Mouse (Mus musculus) heart, adult 2 months (tissue): Measurements from ENCODE around the gene Plin1. TPM values are rescaled to one million over a fixed set of nuclear protein-coding genes. Genes with fewer than 3 reads are reported as not detected.

Experiments used
- DNase-seq, 2 experiments: peaks; one replicate each; pipeline ENCODE4 v3.0.0; 2021
- H3K27ac ChIP-seq: fragments of 200-600 bp; 2 replicates; pipeline ENCODE4 v1.8.1; 2022
- H3K27me3 ChIP-seq: fragments of 200-500 bp; 2 replicates; pipeline ENCODE4 v1.6.1; 2012; ENCODE audit warnings: mild to moderate bottlenecking, low read length, inconsistent platforms, mixed read lengths; ENCODE audit not compliant: control insufficient read depth, insufficient read depth
- H3K36me3 ChIP-seq: fragments of 200-500 bp; 2 replicates; pipeline ENCODE4 v1.6.1; 2012; ENCODE audit warnings: low read length, inconsistent platforms; ENCODE audit not compliant: control insufficient read depth, insufficient read depth
- H3K4me1 ChIP-seq: fragments of 200-500 bp; 2 replicates; pipeline ENCODE4 v1.6.1; 2011; ENCODE audit warnings: low read length; ENCODE audit not compliant: control insufficient read depth, insufficient read depth
- H3K4me3 ChIP-seq: fragments of 200-600 bp; 2 replicates; pipeline ENCODE4 v1.8.1; 2022
- H3K79me2 ChIP-seq: fragments of 200-500 bp; replicated peaks from 2 replicates; pipeline ENCODE4 v1.6.1; 2012; ENCODE audit warnings: mild to moderate bottlenecking, inconsistent platforms, low read length, moderate library complexity, mixed read lengths; ENCODE audit not compliant: control insufficient read depth, insufficient read depth
- H3K9ac ChIP-seq: fragments of 200-500 bp; 2 replicates; pipeline ENCODE4 v1.6.1; 2012; ENCODE audit warnings: low read depth, mild to moderate bottlenecking, control low read depth, inconsistent platforms, low read length, mixed read lengths
- CTCF ChIP-seq: fragments of 200-600 bp; IDR thresholded peaks from 2 replicates; pipeline ENCODE4 v1.8.1; 2022; ENCODE audit warnings: antibody characterized with exemption, mild to moderate bottlenecking, moderate library complexity
- EP300 ChIP-seq: fragments of 200-500 bp; IDR thresholded peaks from 2 replicates; pipeline ENCODE4 v1.6.1; 2011; ENCODE audit warnings: low read depth, low read length, control low read depth; ENCODE audit not compliant: insufficient read depth
- POLR2A ChIP-seq: fragments of 200-500 bp; IDR thresholded peaks from 2 replicates; pipeline ENCODE4 v1.6.1; 2011; ENCODE audit warnings: mild to moderate bottlenecking, low read depth, low read length, control low read depth; ENCODE audit not compliant: insufficient read depth
- WGBS: fragments of 180-500 bp; shearing (Covaris S2); methylation state at CpG from one replicate; pipeline ENCODE4 v1.1.7; 2018; 5-methylcytosine and 5-hydroxymethylcytosine counted together
- intact Hi-C: fragments of 180-260 bp; cut with DNase I; formaldehyde crosslinking; loops from one replicate; pipeline ENCODE4 v1.15.1; 2025
- polyA plus RNA-seq: library from polyadenylated mRNA; depleted of rRNA; stranded (reverse); fragments of >200 nt; gene quantifications from 2 replicates; pipeline ENCODE4 v1.2.3, GENCODE M21; 2012
- total RNA-seq, 2 experiments: library from RNA; stranded (reverse); gene quantifications; 2 replicates each; pipeline ENCODE4 v1.2.3; 2021

Gene Plin1
- total and polyA plus RNA-seq, 3 experiments: 6.8 to 55.2 (median 10.4) TPM

- Histone ChIP-seq H3K27ac (no peak overlapping the region), H3K36me3 (no peaks in the 10 kb centered on the region), H3K4me3 (no peak overlapping the region), H3K4me1 (no peaks in the 10 kb centered on the region), H3K27me3 (no peaks in the 10 kb centered on the region), H3K9ac (no peak overlapping the region), H3K79me2 (no peaks in the 10 kb centered on the region)
- no peak for DNase-seq
- TF ChIP-seq POLR2A: no peak
- TF ChIP-seq CTCF: no peak
- no peak for TF ChIP-seq EP300
- intact Hi-C loops: no loop called here
- WGBS: 73% methylated on average over 3 of the region's 3 CpGs
Measured at GRCm38 (mm10) chr7:79769664-79770063, 37.0 kb upstream of the Plin1 start.

- no peak for TF ChIP-seq EP300
- peak; percentile 30 for TF ChIP-seq CTCF
- intact Hi-C loops: no loop called here
- no peaks in the 10 kb centered on the region for H3K4me1 ChIP-seq
Measured at GRCm38 (mm10) chr7:79765991-79766390, 33.3 kb upstream of the Plin1 start.

GRCm38 (mm10) chr7:79762106-79762505 lies 29.4 kb upstream of the Plin1 start:
- no peaks in the 10 kb centered on the region for H3K4me1 ChIP-seq
- no peaks in the 10 kb centered on the region for H3K27me3 ChIP-seq
- intact Hi-C loops: no loop called here
- DNase-seq: no peak
- no peak overlapping the region for H3K4me3 ChIP-seq
- H3K9ac ChIP-seq: no peak overlapping the region
- TF ChIP-seq EP300: no peak
- no peak for TF ChIP-seq POLR2A
- no peak for TF ChIP-seq CTCF
- no peaks in the 10 kb centered on the region for H3K79me2 ChIP-seq
- H3K27ac ChIP-seq: no peak overlapping the region
- WGBS: 66% methylated on average over 8 of the region's 8 CpGs
- H3K36me3 ChIP-seq: no peaks in the 10 kb centered on the region

More at GRCm38 (mm10) chr7:79765991-79766390, 33.3 kb upstream of the Plin1 start:
- H3K9ac ChIP-seq: no peak overlapping the region
- no peak for DNase-seq
- WGBS: 55% methylated on average over 1 of the region's 1 CpGs
- H3K79me2 ChIP-seq: no peaks in the 10 kb centered on the region
- no peak overlapping the region for H3K27ac ChIP-seq
- no peaks in the 10 kb centered on the region for H3K36me3 ChIP-seq
- H3K27me3 ChIP-seq: no peaks in the 10 kb centered on the region
- H3K4me3 ChIP-seq: no peak overlapping the region

GRCm38 (mm10) chr7:79761124-79761876 lies 28.6 kb upstream of the Plin1 start:
- no peaks in the 10 kb centered on the region for H3K4me1 ChIP-seq

GRCm38 (mm10) chr7:79759766-79760165 lies 27.1 kb upstream of the Plin1 start:
- Histone ChIP-seq H3K79me2 (no peaks in the 10 kb centered on the region), H3K36me3 (no peaks in the 10 kb centered on the region), H3K4me3 (no peak overlapping the region), H3K9ac (no peak overlapping the region), H3K27ac (no peak overlapping the region), H3K27me3 (no peaks in the 10 kb centered on the region), H3K4me1 (no peaks in the 10 kb centered on the region)
- TF ChIP-seq POLR2A: no peak
- no peak for TF ChIP-seq EP300
- intact Hi-C loops: no loop called here
- no peak for DNase-seq

More at GRCm38 (mm10) chr7:79761124-79761876, 28.6 kb upstream of the Plin1 start:
- TF ChIP-seq POLR2A (no peak), CTCF (no peak), EP300 (no peak)
- Histone ChIP-seq H3K27me3 (no peaks in the 10 kb centered on the region), H3K36me3 (no peaks in the 10 kb centered on the region), H3K9ac (no peak overlapping the region), H3K79me2 (no peaks in the 10 kb centered on the region), H3K27ac (no peak overlapping the region), H3K4me3 (no peak overlapping the region)
- no peak for DNase-seq
- intact Hi-C loops: no loop called here
- 54% methylated on average over 5 of the region's 5 CpGs for WGBS

GRCm38 (mm10) chr7:79758176-79758575 lies 25.5 kb upstream of the Plin1 start:
- Histone ChIP-seq H3K4me3 (no peak overlapping the region), H3K9ac (no peak overlapping the region), H3K4me1 (no peaks in the 10 kb centered on the region), H3K27ac (no peak overlapping the region), H3K27me3 (no peaks in the 10 kb centered on the region), H3K79me2 (no peaks in the 10 kb centered on the region), H3K36me3 (no peaks in the 10 kb centered on the region)
- intact Hi-C loops: no loop called here
- TF ChIP-seq EP300 (no peak), CTCF (no peak), POLR2A (no peak)
- no peak for DNase-seq
- WGBS: 61% methylated on average over 6 of the region's 6 CpGs
